Mouse (Mus musculus): ENCODE results near the gene Trim14. TPM values are rescaled to one million over a fixed set of nuclear protein-coding genes. Genes with fewer than 3 reads are reported as not detected.

Gene Trim14
- polyA plus RNA-seq, 1 experiment from 2014 or later = 2.3 TPM

DNA sequence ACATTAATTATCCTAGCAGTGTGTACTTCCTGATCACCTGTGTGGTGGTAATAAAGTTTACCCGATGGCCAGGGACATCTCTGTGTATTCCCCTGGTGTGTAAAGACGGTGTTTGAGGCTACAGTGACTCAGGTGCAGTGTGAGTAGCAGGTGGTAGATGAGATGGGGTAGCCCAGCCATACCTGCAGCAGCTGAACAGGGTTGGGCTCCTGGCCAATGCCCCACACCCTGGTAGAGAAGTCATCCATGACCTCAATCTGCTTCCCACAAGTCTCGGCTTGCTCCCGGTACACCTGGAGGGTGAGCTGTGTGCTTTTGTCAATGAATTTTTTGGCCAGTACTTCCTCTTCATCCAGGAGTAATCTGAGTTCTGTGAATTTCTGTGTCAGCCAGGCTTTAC lies 12.6 kb downstream of the Trim14 start:
- WGBS = 82% methylated on average over 4 of the region's 4 CpGs
- no peaks in the 10 kb centered on the region for H3K27me3 ChIP-seq
- no peaks in the 10 kb centered on the region for H3K36me3 ChIP-seq
- H3K27ac ChIP-seq = no peak overlapping the region
- peaks cover 5% of the 10 kb centered on the region for H3K4me1 ChIP-seq
- ATAC-seq (ENCODE audit: insufficient number of reproducible peaks, insufficient read depth, low FRiP score, low TSS enrichment, low read depth) = no peak
- no peaks in the 10 kb centered on the region for H3K9me3 ChIP-seq
- H3K4me2 ChIP-seq = no peak overlapping the region
- no peak overlapping the region for H3K9ac ChIP-seq
- H3K4me3 ChIP-seq = no peak overlapping the region

DNA sequence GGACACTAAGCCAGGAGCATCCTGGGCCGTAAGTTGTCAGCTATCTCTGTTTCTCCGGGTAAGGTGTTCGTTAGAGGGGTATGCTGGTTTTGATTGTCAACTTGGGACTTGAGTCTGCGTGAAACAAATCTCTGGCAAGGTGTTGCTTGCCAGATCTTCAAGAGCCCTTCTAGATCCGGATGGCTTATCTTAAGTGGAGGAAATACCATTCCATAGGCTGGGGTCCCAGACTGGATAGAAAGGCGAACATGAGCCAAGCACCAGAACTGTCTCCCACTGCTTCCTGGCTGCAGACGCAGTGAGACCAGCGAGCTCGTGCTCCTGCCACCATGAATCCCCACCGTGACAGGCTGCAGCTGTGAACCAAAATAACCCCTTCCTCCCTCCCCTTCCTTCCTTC lies 14.5 kb downstream of the Trim14 start:
- Histone ChIP-seq H3K4me1 (no peaks in the 10 kb centered on the region), H3K27ac (no peak overlapping the region), H3K9ac (no peak overlapping the region), H3K4me2 (no peak overlapping the region), H3K27me3 (no peaks in the 10 kb centered on the region), H3K36me3 (no peaks in the 10 kb centered on the region), H3K4me3 (no peak overlapping the region), H3K9me3 (no peaks in the 10 kb centered on the region)
- no peak for ATAC-seq (ENCODE audit: insufficient number of reproducible peaks, insufficient read depth, low FRiP score, low TSS enrichment, low read depth)
- WGBS = 83% methylated on average over 10 of the region's 10 CpGs

DNA sequence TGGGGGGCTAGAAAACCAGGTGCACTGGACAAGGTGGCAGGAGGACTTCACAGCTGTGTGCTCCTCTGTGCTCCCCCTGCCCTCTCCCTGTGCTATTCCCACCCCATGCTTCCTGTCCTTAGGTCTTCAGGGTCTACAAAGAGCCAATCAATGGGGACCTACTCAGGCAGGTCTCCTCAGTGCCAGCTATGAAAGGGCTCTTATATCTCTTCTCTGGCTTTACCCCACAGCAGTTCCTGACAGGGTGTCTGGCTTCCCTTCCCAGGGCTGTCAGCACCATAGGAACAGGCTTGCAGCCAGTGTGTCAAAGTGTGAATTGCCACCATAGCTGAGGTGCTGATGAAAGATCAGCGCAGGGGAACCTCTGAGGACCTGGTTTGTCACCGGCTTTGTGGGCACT lies 15.4 kb downstream of the Trim14 start:
- H3K27me3 ChIP-seq = no peaks in the 10 kb centered on the region
- H3K4me1 ChIP-seq = no peaks in the 10 kb centered on the region
- no peak overlapping the region for H3K4me2 ChIP-seq
- no peak for ATAC-seq (ENCODE audit: insufficient number of reproducible peaks, insufficient read depth, low FRiP score, low TSS enrichment, low read depth)
- H3K4me3 ChIP-seq = no peak overlapping the region
- no peak overlapping the region for H3K9ac ChIP-seq
- no peak overlapping the region for H3K27ac ChIP-seq
- 87% methylated on average over 2 of the region's 2 CpGs for WGBS
- H3K9me3 ChIP-seq = no peaks in the 10 kb centered on the region
- no peaks in the 10 kb centered on the region for H3K36me3 ChIP-seq

DNA sequence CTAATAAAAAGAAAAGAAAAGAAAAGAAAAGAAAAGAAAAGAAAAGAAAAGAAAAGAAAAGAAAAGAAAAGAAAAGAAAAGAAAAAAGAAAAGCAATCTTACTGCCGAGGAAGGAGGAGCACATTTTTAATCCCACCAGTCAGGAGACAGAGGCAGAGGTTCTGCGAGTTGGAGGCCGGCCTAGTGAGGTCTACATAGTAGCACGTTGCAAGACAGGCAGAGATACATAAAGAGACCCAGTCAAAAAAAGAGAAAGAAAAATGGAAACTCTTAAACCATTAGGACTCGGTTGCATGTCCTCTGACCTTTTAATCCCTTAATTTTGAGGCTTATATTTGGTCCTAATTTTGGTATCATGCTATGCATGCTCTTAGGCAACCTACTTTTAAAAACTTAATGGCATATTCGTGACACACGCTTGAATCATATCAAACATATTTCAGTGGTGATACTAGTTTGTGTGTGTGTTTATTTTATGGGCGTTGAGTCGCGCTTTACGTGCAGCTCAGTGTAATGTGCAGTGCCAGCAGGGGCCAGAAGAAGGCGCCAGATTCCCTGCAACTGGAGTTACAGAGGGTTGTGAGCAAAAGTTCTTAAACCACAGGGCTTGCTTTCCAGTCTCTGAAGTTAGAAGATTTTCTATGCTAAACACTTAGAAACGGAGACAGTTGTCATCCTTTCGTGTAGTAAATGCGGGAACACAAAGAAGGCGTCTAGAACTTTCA lies 28.0 kb downstream of the Trim14 start:
- peaks cover 21% of the 10 kb centered on the region for H3K27me3 ChIP-seq
- no peak overlapping the region for H3K27ac ChIP-seq
- H3K4me2 ChIP-seq = peak overlapping the region; percentile 91
- H3K9ac ChIP-seq = no peak overlapping the region
- H3K9me3 ChIP-seq = no peaks in the 10 kb centered on the region
- no peak for ATAC-seq (ENCODE audit: insufficient number of reproducible peaks, insufficient read depth, low FRiP score, low TSS enrichment, low read depth)
- peak overlapping the region; percentile 65; the same call in 1 of the 2 replicates for H3K4me3 ChIP-seq
- H3K4me1 ChIP-seq = peaks cover 7% of the 10 kb centered on the region
- WGBS = 8% methylated on average over 16 of the region's 16 CpGs
- H3K36me3 ChIP-seq = peaks cover 19% of the 10 kb centered on the region

DNA sequence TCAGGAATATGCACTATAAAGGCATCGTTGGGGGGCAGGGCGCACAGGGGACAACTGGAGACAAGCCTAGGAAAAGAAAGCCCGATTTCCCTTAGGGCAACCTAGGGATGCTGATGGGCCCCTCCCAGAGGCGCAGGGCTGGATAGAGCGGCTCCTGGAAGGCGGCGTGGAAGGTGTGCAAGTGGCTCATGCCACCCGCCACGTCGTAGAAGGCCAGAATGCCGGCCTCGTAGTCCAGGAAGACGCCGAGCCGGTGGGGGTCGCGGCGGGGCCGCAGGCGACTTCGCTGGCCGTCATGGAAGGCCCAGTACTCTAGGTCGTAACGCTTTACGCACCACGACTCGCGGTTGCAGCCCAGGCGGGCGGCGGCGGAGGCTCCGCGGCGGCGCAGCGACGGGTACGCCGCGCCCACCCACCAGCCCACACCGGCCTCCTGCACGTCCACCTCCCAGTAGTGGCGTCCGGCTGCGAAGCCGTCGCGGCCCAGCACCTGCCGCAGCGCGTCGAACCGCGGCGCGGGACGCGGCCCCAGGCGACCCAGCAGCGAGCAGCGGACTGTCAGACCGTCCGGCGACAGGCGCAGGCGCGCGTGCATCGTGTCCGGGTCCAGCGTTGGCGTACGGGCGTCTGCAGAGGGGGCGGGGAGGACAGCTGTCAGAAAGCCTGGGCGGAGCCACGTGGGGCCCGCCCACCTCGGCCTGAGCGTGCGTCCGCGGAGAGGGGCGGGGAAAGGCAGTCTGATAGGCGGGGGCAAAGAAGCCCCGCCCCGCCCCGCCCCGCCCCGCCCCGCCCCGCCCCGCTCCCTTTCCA lies 28.9 kb downstream of the Trim14 start:
- Histone ChIP-seq H3K9ac (peak overlapping the region; percentile 73), H3K36me3 (peaks cover 28% of the 10 kb centered on the region), H3K4me2 (peak overlapping the region; percentile 91), H3K9me3 (no peaks in the 10 kb centered on the region), H3K4me1 (peaks cover 7% of the 10 kb centered on the region), H3K4me3 (peak overlapping the region; percentile 65), H3K27ac (no peak overlapping the region), H3K27me3 (peaks cover 21% of the 10 kb centered on the region)
- ATAC-seq (ENCODE audit: insufficient number of reproducible peaks, insufficient read depth, low FRiP score, low TSS enrichment, low read depth) = peak; percentile 88
- under 1% methylated on average over 93 of the region's 94 CpGs for WGBS

DNA sequence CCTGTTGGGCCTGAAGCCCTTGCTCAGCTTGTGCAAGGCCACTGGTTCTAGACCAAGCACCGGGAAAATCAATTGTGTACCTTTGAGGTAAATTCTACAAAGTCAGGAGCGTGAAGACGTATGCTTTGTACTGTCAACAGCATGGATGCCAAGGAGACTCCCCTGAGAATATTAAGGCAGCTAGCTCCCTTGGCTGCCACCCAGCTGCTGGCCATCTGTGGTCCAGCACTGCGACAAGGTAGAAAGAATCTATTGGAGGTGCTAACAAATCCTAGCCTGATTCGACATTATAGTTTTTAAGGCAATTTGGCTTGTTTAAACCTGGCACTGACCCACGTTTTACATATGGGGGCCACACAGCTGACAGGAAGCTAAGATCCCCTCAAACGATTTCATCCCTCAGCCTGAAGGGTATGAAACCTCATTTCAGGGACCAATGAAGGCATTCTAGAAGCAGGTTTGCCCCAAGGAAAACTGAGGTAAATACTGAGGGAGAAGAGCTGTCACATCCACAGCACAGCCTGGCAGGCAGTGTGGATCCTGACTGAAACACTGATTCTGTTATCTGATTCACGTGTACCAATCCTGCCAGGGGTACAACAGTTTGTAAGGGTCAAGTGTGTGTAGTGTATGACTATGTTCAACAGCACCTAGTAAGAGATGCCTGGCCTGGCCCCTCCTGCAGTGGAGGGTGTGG lies 30.4 kb downstream of the Trim14 start:
- H3K9ac ChIP-seq = no peak overlapping the region
- H3K27ac ChIP-seq = no peak overlapping the region
- no peaks in the 10 kb centered on the region for H3K9me3 ChIP-seq
- no peak overlapping the region for H3K4me2 ChIP-seq
- peaks cover 43% of the 10 kb centered on the region for H3K36me3 ChIP-seq
- WGBS = 61% methylated on average over 8 of the region's 8 CpGs
- H3K27me3 ChIP-seq = peaks cover 21% of the 10 kb centered on the region
- H3K4me1 ChIP-seq = peaks cover 7% of the 10 kb centered on the region
- H3K4me3 ChIP-seq = 0 out of 2 replicates have a peak overlapping the region, but pooled peaks have one; percentile 6
- ATAC-seq (ENCODE audit: insufficient number of reproducible peaks, insufficient read depth, low FRiP score, low TSS enrichment, low read depth) = no peak

DNA sequence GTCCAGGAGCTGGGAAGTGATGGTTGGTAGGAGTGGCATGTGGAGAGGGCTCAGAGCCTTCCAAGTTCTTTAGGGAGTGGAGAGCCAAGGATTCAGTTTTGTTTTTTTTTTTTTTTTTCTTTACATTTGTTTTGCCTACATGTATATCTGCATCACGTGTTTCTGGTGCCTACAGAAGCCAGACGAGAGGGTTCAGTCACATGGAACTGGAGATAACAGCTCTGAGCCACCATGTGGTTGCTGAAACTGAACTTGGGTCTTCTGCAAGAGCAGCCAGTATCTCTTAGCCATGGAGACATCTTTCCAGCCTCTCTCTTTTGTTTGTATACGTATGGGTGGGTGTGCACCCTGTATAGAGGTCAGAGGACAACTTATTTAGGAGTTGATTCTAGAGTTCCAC lies 32.1 kb downstream of the Trim14 start:
- Histone ChIP-seq H3K27me3 (peaks cover 21% of the 10 kb centered on the region), H3K36me3 (peaks cover 56% of the 10 kb centered on the region), H3K9me3 (no peaks in the 10 kb centered on the region), H3K4me1 (peaks cover 7% of the 10 kb centered on the region), H3K9ac (no peak overlapping the region), H3K27ac (no peak overlapping the region), H3K4me2 (no peak overlapping the region), H3K4me3 (no peak overlapping the region)
- no peak for ATAC-seq (ENCODE audit: insufficient number of reproducible peaks, insufficient read depth, low FRiP score, low TSS enrichment, low read depth)
- 79% methylated on average over 3 of the region's 3 CpGs for WGBS

DNA sequence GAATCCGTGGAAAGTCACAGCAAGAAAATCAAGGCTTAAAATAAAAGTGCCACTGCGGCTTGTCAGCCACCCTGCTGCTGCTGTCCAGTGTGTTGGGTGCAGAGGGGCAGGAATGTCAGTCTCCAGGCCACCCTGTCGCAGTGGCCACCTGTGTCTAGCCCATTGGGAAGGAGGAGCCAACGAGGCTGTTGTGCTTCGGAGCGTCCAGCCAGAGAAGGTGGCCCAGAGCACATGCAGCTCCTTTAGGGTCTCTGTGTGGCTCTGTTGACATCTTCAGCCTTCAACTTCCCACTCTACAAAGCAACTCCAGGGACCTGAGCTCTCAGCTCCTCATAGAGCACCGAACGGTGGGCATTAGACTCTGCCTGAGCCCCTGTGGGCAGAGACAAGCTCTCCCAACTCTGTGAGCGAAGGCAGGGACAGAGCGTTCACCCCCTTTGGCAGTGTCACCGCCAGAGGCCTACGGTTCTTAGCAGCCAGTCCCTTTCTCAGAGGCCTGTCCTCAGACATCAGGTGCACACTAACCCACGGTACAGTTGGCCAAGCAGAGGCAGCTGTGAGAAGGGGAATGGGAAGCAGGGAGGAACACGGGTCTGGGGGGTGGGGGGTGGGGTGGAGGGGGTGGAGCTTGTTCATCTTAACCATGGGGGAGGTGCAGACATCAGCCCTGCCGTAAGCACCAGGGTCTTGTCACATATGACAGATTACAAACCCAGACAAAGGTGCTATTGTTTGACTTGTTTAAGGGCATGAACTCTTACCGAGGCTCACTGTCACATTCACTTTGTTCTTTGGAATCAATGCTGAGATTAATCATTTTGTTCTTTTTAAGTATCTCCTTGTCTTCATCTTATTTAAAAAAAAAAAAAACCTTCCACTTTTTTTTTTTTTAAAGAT lies 33.1 kb downstream of the Trim14 start:
- H3K4me2 ChIP-seq = no peak overlapping the region
- no peak overlapping the region for H3K4me3 ChIP-seq
- H3K4me1 ChIP-seq = peaks cover 7% of the 10 kb centered on the region
- no peaks in the 10 kb centered on the region for H3K9me3 ChIP-seq
- H3K36me3 ChIP-seq = peaks cover 60% of the 10 kb centered on the region
- 69% methylated on average over 16 of the region's 16 CpGs for WGBS
- no peak overlapping the region for H3K27ac ChIP-seq
- no peak for ATAC-seq (ENCODE audit: insufficient number of reproducible peaks, insufficient read depth, low FRiP score, low TSS enrichment, low read depth)
- H3K27me3 ChIP-seq = peaks cover 21% of the 10 kb centered on the region
- H3K9ac ChIP-seq = no peak overlapping the region

DNA sequence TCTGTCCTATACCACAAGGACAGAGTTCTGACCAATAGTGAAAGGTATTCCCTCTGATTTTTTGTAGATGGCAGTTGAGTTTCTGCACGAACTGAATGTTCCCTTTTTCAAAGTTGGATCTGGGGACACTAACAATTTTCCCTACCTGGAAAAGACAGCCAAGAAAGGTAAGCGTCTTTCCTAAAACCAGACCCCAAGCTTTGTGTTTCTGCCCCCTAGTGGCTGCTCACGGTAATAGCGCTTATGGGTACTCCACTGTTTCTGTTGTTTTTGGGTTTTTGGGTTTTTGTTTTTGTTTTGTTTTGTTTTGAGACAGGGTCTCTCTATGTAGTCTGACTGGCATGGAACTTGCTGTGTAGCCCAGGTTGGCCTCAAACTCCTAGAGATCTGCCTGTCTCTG lies 37.0 kb downstream of the Trim14 start:
- no peak overlapping the region for H3K9ac ChIP-seq
- H3K27ac ChIP-seq = no peak overlapping the region
- 12% methylated on average over 4 of the region's 4 CpGs for WGBS
- H3K9me3 ChIP-seq = no peaks in the 10 kb centered on the region
- H3K4me1 ChIP-seq = no peaks in the 10 kb centered on the region
- H3K4me2 ChIP-seq = no peak overlapping the region
- H3K36me3 ChIP-seq = peaks cover 86% of the 10 kb centered on the region
- no peaks in the 10 kb centered on the region for H3K27me3 ChIP-seq
- H3K4me3 ChIP-seq = no peak overlapping the region
- ATAC-seq (ENCODE audit: insufficient number of reproducible peaks, insufficient read depth, low FRiP score, low TSS enrichment, low read depth) = no peak

DNA sequence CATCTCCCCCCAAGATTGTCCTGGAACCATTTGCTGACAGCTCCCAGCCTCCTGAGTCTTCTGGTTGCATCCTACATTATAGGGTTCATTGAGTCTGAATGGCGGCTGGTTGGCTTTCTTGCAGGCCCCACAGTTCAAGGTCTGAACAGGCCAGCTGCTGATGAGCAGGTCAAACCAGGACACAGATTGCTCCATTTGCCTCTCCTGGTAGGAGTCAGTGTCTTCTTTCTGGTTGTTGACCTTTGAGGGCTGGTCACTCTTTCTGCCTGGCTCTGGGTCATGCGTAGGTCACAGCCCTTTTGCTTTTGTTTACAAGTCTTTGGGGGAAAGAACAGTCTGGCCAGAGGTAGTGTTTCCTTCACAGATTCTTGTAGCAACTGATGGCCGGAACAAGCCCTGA lies 37.4 kb downstream of the Trim14 start:
- Histone ChIP-seq H3K9me3 (no peaks in the 10 kb centered on the region), H3K27me3 (no peaks in the 10 kb centered on the region), H3K36me3 (peaks cover 86% of the 10 kb centered on the region), H3K9ac (no peak overlapping the region), H3K4me1 (no peaks in the 10 kb centered on the region), H3K27ac (no peak overlapping the region), H3K4me2 (no peak overlapping the region), H3K4me3 (no peak overlapping the region)
- 80% methylated on average over 3 of the region's 3 CpGs for WGBS
- no peak for ATAC-seq (ENCODE audit: insufficient number of reproducible peaks, insufficient read depth, low FRiP score, low TSS enrichment, low read depth)

DNA sequence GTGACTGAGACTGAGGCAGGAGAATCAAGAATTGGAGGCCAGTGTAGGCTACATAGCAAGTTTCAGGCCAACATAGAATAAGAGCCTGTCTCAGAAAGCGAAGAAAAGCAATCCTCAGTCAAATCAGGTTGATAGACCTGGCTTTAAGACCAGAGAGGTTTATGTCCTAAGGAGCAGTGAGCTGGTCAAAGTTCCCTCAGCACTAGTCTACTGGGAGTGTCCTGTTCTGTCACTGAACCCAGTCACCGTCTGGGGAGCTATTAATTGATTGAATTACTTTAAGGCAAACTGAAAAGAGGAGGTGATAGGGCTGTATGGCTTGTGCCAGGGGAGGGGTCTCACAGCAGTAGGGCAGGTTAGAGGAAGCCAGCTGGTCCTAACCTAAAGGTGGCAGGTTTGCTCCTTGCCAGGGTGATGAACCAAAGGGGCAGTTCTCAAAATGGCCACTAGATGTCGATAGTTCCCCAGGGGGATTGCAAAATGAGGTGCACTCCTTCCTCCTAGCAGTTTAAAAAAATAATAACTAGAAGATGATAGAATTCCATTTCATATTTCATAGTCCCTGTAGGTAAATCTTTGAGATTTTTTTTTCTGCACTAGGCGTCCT lies 38.6 kb downstream of the Trim14 start:
- H3K27ac ChIP-seq = no peak overlapping the region
- WGBS = 44% methylated on average over 4 of the region's 4 CpGs
- H3K4me3 ChIP-seq = no peak overlapping the region
- H3K4me1 ChIP-seq = no peaks in the 10 kb centered on the region
- no peaks in the 10 kb centered on the region for H3K27me3 ChIP-seq
- H3K4me2 ChIP-seq = no peak overlapping the region
- peaks cover 86% of the 10 kb centered on the region for H3K36me3 ChIP-seq
- no peaks in the 10 kb centered on the region for H3K9me3 ChIP-seq
- ATAC-seq (ENCODE audit: insufficient number of reproducible peaks, insufficient read depth, low FRiP score, low TSS enrichment, low read depth) = no peak
- no peak overlapping the region for H3K9ac ChIP-seq
